Mouse (Mus musculus) liver, postnatal 0 days (tissue): ENCODE measurements around the gene Xpc. TPM values are rescaled to one million over a fixed set of nuclear protein-coding genes. Genes with fewer than 3 reads are reported as not detected.

Source experiments
- ATAC-seq: fragments of 200-750 bp; cut with Nextera tagmentation; 2 replicates; pipeline ENCODE4 v1.8.0; 2017; ENCODE audit warnings: mild to moderate bottlenecking, moderate library complexity
- DNase-seq: peaks from one replicate; pipeline ENCODE4 v3.0.0-alpha.2; 2016
- H3K27ac ChIP-seq: fragments of 300-500 bp; sonication (generic); 2 replicates; pipeline ENCODE4 v1.5.1; 2014; ENCODE audit warnings: antibody characterized with exemption, moderate library complexity, mild to moderate bottlenecking, low read depth
- H3K27me3 ChIP-seq: fragments of 300-500 bp; sonication (generic); 2 replicates; pipeline ENCODE4 v1.6.1; 2014; ENCODE audit warnings: low read length, control low read depth, mixed read lengths; ENCODE audit not compliant: insufficient read depth
- H3K36me3 ChIP-seq: fragments of 300-500 bp; sonication (generic); replicated peaks from 2 replicates; pipeline ENCODE4 v1.6.1; 2014; ENCODE audit warnings: mild to moderate bottlenecking, control low read depth, low read length, moderate library complexity, mixed read lengths; ENCODE audit not compliant: insufficient read depth
- H3K4me1 ChIP-seq: fragments of 300-500 bp; sonication (generic); 2 replicates; pipeline ENCODE4 v1.6.1; 2014; ENCODE audit warnings: antibody characterized with exemption, mild to moderate bottlenecking, control low read depth; ENCODE audit not compliant: insufficient read depth
- H3K4me2 ChIP-seq: fragments of 300-500 bp; sonication (generic); 2 replicates; pipeline ENCODE4 v1.6.1; 2014; ENCODE audit warnings: low read depth, mild to moderate bottlenecking, low read length, moderate library complexity, mixed read lengths
- H3K4me3 ChIP-seq: fragments of 300-500 bp; sonication (generic); 2 replicates; pipeline ENCODE4 v1.5.1; 2014; ENCODE audit warnings: low read depth, low read length
- H3K9ac ChIP-seq: fragments of 300-500 bp; sonication (generic); replicated peaks from 2 replicates; pipeline ENCODE4 v1.6.1; 2014; ENCODE audit warnings: mild to moderate bottlenecking, moderate library complexity
- H3K9me3 ChIP-seq: fragments of 300-500 bp; sonication (generic); 2 replicates; pipeline ENCODE4 v1.6.1; 2016; ENCODE audit warnings: mild to moderate bottlenecking, control low read depth, low read length, mixed read lengths
- CTCF ChIP-seq: sonication (generic); IDR thresholded peaks from 2 replicates; pipeline ENCODE4 v1.5.1; 2016; ENCODE audit warnings: antibody characterized with exemption, low read depth
- EP300 ChIP-seq: IDR thresholded peaks from 2 replicates; pipeline ENCODE4 v1.6.1; 2016; ENCODE audit warnings: antibody characterized with exemption, low read depth, mild to moderate bottlenecking
- whole genome bisulfite sequencing: fragments of 180-500 bp; shearing (Covaris S2); extraction: QIAGEN DNeasy Blood & Tissue Kit; methylation state at CpG from one replicate; pipeline ENCODE4 v1.1.7; 2014; ENCODE audit not compliant: insufficient replicate concordance; 5-methylcytosine and 5-hydroxymethylcytosine counted together
- polyA plus RNA-seq: library from polyadenylated mRNA; unstranded; fragments of >200 nt; fragmentation: Nextera tagmentation; extraction: Ambion mirVana; gene quantifications from 2 replicates; pipeline ENCODE4 v1.2.1, GENCODE M21; 2015

The Xpc gene
- polyA plus RNA-seq, 1 experiment from 2014 or later = 6.3 TPM

DNA sequence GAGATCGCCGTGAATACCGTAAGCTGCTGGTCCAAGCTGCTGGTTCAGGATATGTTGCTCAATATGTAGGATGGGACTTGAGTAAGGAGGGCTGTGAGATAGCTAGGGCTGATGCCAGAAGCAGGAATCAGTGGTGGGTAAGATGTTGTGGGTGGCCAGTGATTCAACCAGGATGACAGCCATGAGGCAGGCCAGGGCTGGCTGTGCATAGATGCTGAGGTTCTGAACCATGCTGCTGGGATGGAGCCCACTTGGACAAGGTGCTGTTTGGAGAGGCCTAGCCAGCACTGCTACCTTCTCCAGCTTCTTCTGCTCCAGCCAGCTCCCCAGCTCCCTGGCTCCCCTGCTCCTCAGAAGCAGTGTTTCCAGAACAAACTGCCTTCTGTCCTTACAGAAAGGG, 36.0 kb upstream of the Xpc start:
- Histone ChIP-seq H3K36me3 (no peaks in the 10 kb centered on the region), H3K4me1 (peaks cover 4% of the 10 kb centered on the region), H3K4me2 (no peak overlapping the region), H3K27ac (no peak overlapping the region), H3K9ac (no peak overlapping the region), H3K9me3 (no peaks in the 10 kb centered on the region; the same call in 1 of the 2 replicates), H3K27me3 (no peaks in the 10 kb centered on the region), H3K4me3 (no peak overlapping the region)
- no peak for TF ChIP-seq CTCF
- TF ChIP-seq EP300 = no peak
- DNase-seq = no peak
- no peak for ATAC-seq
- 84% methylated on average over 3 of the region's 3 CpGs for WGBS

DNA sequence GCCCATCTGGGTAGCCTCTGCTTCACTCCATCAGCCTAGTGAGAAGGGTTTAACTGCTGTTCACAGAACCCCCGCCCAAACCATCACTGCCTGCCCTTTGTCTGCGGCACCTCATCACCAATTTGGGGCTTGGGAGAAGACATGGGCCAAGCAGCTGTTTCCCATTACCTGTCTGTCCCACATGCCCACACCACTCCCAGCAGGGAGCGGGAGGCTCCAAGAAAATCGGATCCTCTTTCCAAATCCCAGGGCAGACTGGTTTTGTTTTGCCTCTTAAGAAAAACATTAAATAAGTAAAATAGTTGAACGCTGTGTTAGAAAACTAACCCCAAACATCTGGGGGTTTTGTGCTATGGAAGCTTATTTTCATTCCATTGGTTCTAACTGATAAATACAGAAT, 33.9 kb upstream of the Xpc start:
- DNase-seq (no peak), ATAC-seq (no peak)
- Histone ChIP-seq H3K27ac (no peak overlapping the region), H3K9ac (no peak overlapping the region), H3K36me3 (no peaks in the 10 kb centered on the region), H3K4me2 (no peak overlapping the region), H3K27me3 (no peaks in the 10 kb centered on the region), H3K4me3 (no peak overlapping the region), H3K4me1 (peaks cover 4% of the 10 kb centered on the region), H3K9me3 (no peaks in the 10 kb centered on the region)
- TF ChIP-seq CTCF = no peak
- TF ChIP-seq EP300 = no peak
- 76% methylated on average over 5 of the region's 5 CpGs for WGBS

DNA sequence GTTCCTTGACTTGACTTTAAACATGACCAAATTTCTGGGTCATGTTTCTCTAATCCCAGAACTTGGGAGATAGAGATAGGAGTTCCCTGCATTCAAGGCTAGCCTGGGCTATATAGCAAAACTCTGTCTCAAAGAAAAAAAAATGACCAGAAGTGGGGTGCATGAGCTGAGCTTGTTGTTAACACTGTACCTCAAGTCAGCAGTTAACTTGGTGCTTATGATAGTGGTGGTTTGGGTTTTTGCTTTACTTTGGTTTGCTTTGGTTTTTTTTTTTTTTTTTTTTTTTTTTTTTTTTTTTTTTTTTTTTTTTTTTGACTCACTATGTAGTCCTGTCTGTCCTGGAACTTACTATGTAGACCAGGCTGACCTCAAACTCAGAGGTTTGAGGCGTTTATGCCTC, 31.6 kb upstream of the Xpc start:
- H3K27me3 ChIP-seq = no peaks in the 10 kb centered on the region
- no peaks in the 10 kb centered on the region for H3K36me3 ChIP-seq
- H3K9me3 ChIP-seq = no peaks in the 10 kb centered on the region
- no peak overlapping the region for H3K4me2 ChIP-seq
- H3K27ac ChIP-seq = no peak overlapping the region
- no peak for ATAC-seq
- H3K4me1 ChIP-seq = peaks cover 4% of the 10 kb centered on the region
- WGBS = 37% methylated on average over 1 of the region's 1 CpGs
- no peak for DNase-seq
- no peak overlapping the region for H3K4me3 ChIP-seq
- H3K9ac ChIP-seq = no peak overlapping the region
- TF ChIP-seq CTCF = no peak
- no peak for TF ChIP-seq EP300

DNA sequence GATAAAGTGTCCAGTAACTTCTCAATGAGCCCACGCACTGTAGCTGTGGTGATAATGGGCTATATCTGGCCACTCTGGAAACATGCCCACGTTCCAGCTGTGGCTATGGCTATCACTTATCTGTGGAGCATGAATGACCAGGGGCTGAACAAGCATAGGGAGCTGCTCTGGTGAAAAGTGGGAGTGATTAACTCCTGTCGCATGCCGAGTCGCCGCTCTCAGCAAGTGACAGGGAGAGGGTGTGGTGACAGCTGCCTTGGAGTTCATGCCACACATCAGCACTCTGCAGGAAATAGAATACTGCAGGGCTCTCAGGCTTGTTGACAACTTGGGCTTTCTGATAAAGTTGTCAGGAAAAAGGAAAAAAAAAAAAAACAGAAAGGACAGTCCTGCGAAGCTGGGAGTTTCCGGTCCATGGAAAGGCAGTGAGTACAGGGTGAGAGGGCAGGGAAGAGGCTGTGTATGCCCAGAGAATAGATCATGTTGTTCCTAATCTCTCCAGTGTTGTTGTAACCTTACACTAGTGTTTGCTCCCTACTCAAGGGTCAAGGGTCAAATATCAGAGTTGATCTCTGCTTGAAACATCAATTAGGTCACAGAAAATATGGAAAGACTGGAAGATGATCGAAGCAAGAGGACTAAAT, 30.7 kb upstream of the Xpc start:
- H3K36me3 ChIP-seq = no peaks in the 10 kb centered on the region
- no peak overlapping the region for H3K9ac ChIP-seq
- peaks cover 4% of the 10 kb centered on the region for H3K4me1 ChIP-seq
- H3K9me3 ChIP-seq = no peaks in the 10 kb centered on the region
- WGBS = 32% methylated on average over 9 of the region's 9 CpGs
- no peak overlapping the region; the same call in 1 of the 2 replicates for H3K4me2 ChIP-seq
- no peak overlapping the region for H3K27ac ChIP-seq
- ATAC-seq (peak; percentile 75), DNase-seq (no peak)
- H3K4me3 ChIP-seq = no peak overlapping the region
- no peak for TF ChIP-seq CTCF
- TF ChIP-seq EP300 = 0 out of 2 replicates have a peak, but pooled peaks have one; percentile 46
- H3K27me3 ChIP-seq = no peaks in the 10 kb centered on the region

DNA sequence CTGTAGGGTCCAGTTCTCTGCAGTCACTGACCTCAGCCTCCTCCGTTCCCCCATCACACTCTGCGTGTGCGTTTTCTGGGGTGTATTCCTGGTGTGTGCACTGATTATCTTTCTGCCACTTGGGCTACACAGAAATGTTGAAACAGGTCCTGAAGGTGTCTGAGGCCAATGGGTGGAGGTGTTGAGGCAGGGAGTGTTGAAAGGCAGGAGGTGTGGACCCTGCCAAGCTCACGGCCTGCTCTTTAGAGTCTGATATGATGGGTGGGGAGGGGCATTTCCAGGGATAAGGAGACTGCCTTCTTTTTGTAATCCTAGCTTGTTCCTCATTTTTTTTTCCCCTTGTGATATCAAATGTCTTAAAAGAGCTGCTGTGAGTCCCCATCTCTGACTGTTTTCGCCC, 27.4 kb upstream of the Xpc start:
- H3K4me1 ChIP-seq = no peaks in the 10 kb centered on the region; the same call in 1 of the 2 replicates
- no peaks in the 10 kb centered on the region for H3K9me3 ChIP-seq
- no peak overlapping the region for H3K4me3 ChIP-seq
- TF ChIP-seq CTCF (no peak), EP300 (no peak)
- H3K36me3 ChIP-seq = no peaks in the 10 kb centered on the region
- H3K4me2 ChIP-seq = no peak overlapping the region
- no peaks in the 10 kb centered on the region for H3K27me3 ChIP-seq
- WGBS = 77% methylated on average over 5 of the region's 5 CpGs
- no peak overlapping the region for H3K9ac ChIP-seq
- DNase-seq (no peak), ATAC-seq (no peak)
- no peak overlapping the region for H3K27ac ChIP-seq

DNA sequence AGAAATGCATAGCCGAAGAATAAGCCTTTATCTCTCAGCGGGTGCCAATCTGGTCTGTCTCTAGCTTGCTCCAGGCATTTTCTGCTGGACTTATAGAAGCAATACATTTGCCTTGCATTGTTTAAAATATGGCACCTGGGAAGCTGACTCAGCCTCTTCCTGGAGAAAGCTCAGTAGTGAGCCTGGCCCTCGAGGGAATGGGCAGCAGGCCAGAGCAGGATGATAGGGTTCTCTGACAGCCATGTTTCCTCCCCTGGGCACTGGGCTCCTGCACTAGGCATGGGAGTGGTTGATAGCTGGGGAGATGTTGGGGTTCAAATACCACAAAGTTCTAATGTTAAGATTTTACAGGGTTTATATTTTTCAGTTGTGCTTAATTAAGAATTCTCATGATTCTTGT, 25.6 kb upstream of the Xpc start:
- ATAC-seq (no peak), DNase-seq (no peak)
- TF ChIP-seq EP300 (no peak), CTCF (no peak)
- H3K9ac ChIP-seq = no peak overlapping the region
- no peak overlapping the region for H3K4me3 ChIP-seq
- H3K4me1 ChIP-seq = no peaks in the 10 kb centered on the region; the same call in 1 of the 2 replicates
- no peaks in the 10 kb centered on the region for H3K36me3 ChIP-seq
- 55% methylated on average over 3 of the region's 3 CpGs for WGBS
- H3K4me2 ChIP-seq = no peak overlapping the region
- no peaks in the 10 kb centered on the region for H3K27me3 ChIP-seq
- H3K27ac ChIP-seq = no peak overlapping the region
- H3K9me3 ChIP-seq = no peaks in the 10 kb centered on the region
